8 mouse cellular contexts compared by ENCODE assay signal in genomic region chr5:4918376-4918775, GRCm38 (mm10).
DNase-seq lines count a peak whose midpoint lies in the region; ATAC-seq and TF ChIP-seq lines count a peak whose summit lies in the region.

No protein-coding gene starts in this region.

- 12% methylated on average over 6 of the region's 6 CpGs for WGBS in heart, embryonic 11.5 days (ENCODE audit: insufficient replicate concordance)
- WGBS in lung, postnatal 0 days: 8% methylated on average over 6 of the region's 6 CpGs

- H3K4me3 ChIP-seq in heart, embryonic 11.5 days (ENCODE audit: low read depth, low read length): no peak overlapping the region
- no peak overlapping the region for H3K4me3 ChIP-seq in lung, postnatal 0 days (ENCODE audit: low read depth, low read length)

- intact Hi-C loops in heart, postnatal 10 days (cut with DNase I): loop anchor here (2.0 to 10.0 kb wide), 4 partner anchors 658 to 1024 kb away; partner anchors contain the start of genes Cyp51 and Mterf1a

- no peaks in the 10 kb centered on the region for H3K9me3 ChIP-seq in heart, embryonic 11.5 days (replicated peaks; ENCODE audit: control insufficient read depth, low read length)
- H3K9me3 ChIP-seq in lung, postnatal 0 days (ENCODE audit: low read length): no peaks in the 10 kb centered on the region

- no peak for TF ChIP-seq EP300 in lung, postnatal 0 days (IDR thresholded peaks at IDR 0.05)

- H3K4me2 ChIP-seq in heart, embryonic 11.5 days: no peak overlapping the region
- no peak overlapping the region for H3K4me2 ChIP-seq in lung, postnatal 0 days (replicated peaks; ENCODE audit: low read depth, low read length)

- H3K27ac ChIP-seq in heart, embryonic 11.5 days (ENCODE audit: low read depth, low read length): no peak overlapping the region
- no peak overlapping the region for H3K27ac ChIP-seq in lung, postnatal 0 days (ENCODE audit: low read length)

- no peak overlapping the region for H3K9ac ChIP-seq in heart, embryonic 11.5 days (ENCODE audit: low read depth, low read length)
- no peak overlapping the region for H3K9ac ChIP-seq in lung, postnatal 0 days (replicated peaks; ENCODE audit: low read depth)

- no peak for ATAC-seq in heart, embryonic 11.5 days (replicated peaks; ENCODE audit: insufficient number of reproducible peaks, low FRiP score, low TSS enrichment)
- peak; percentile 65 for ATAC-seq in lung, postnatal 0 days

- TF ChIP-seq CTCF in lung, postnatal 0 days (IDR thresholded peaks at IDR 0.05): peak; percentile 93

- peak; percentile 64 to 83 for DNase-seq in heart, postnatal 10 days
- DNase-seq in ZHBTc4 (ENCODE audit: low read depth, low spot score): peak; percentile 59
- peak; percentile 82 to 83 for DNase-seq in cerebellum, postnatal 14 days
- peak; percentile 57 for DNase-seq in gastrocnemius, postnatal 10 days
- DNase-seq in kidney, postnatal 36 days: peak; percentile 43 to 78
- DNase-seq in lung, postnatal 0 days (ENCODE audit: low spot score): peak; percentile 77
- DNase-seq in right cerebral cortex, postnatal 10 days (ENCODE audit: low spot score in 2 of 2): peak; percentile 50 to 82

- no peaks in the 10 kb centered on the region for H3K4me1 ChIP-seq in heart, embryonic 11.5 days (ENCODE audit: control insufficient read depth, insufficient read depth, low read length)
- no peaks in the 10 kb centered on the region for H3K4me1 ChIP-seq in lung, postnatal 0 days (ENCODE audit: insufficient read depth, low read depth, low read length)

- no peaks in the 10 kb centered on the region for H3K27me3 ChIP-seq in heart, embryonic 11.5 days (ENCODE audit: control insufficient read depth, insufficient read depth, low read length)
- no peaks in the 10 kb centered on the region for H3K27me3 ChIP-seq in lung, postnatal 0 days (replicated peaks; ENCODE audit: insufficient read depth, low read length)

- no peaks in the 10 kb centered on the region for H3K36me3 ChIP-seq in heart, embryonic 11.5 days (ENCODE audit: control insufficient read depth, insufficient read depth, low read length)
- no peaks in the 10 kb centered on the region for H3K36me3 ChIP-seq in lung, postnatal 0 days (ENCODE audit: insufficient read depth, low read length)
